Mouse (Mus musculus) neural tube, embryonic 15.5 days (tissue): ENCODE results near the gene Epo. TPM values are rescaled to one million over a fixed set of nuclear protein-coding genes. Genes with fewer than 3 reads are reported as not detected.

Experiments
- ATAC-seq: fragments of 200-750 bp; cut with Nextera tagmentation; 2 replicates; pipeline ENCODE4 v1.8.0; 2017; ENCODE audit warnings: mild to moderate bottlenecking, moderate TSS enrichment, moderate library complexity; ENCODE audit not compliant: low FRiP score
- H3K27ac ChIP-seq: fragments of 300-500 bp; sonication (generic); replicated peaks from 2 replicates; pipeline ENCODE4 v1.5.1; 2015; ENCODE audit warnings: mild to moderate bottlenecking, inconsistent platforms
- H3K27me3 ChIP-seq: fragments of 300-500 bp; sonication (generic); replicated peaks from 2 replicates; pipeline ENCODE4 v1.6.1; 2015; ENCODE audit warnings: inconsistent platforms
- H3K36me3 ChIP-seq: fragments of 300-500 bp; sonication (generic); 2 replicates; pipeline ENCODE4 v1.6.1; 2015; ENCODE audit warnings: inconsistent platforms
- H3K4me1 ChIP-seq: fragments of 300-500 bp; sonication (generic); 2 replicates; pipeline ENCODE4 v1.6.1; 2015; ENCODE audit warnings: inconsistent platforms
- H3K4me2 ChIP-seq: fragments of 300-500 bp; sonication (generic); 2 replicates; pipeline ENCODE4 v1.6.1; 2015; ENCODE audit warnings: inconsistent platforms, mild to moderate bottlenecking, moderate library complexity
- H3K4me3 ChIP-seq: fragments of 300-500 bp; sonication (generic); replicated peaks from 2 replicates; pipeline ENCODE4 v1.5.1; 2015; ENCODE audit warnings: mild to moderate bottlenecking, inconsistent platforms
- H3K9ac ChIP-seq: fragments of 300-500 bp; sonication (generic); replicated peaks from 2 replicates; pipeline ENCODE4 v1.6.1; 2015; ENCODE audit warnings: mild to moderate bottlenecking, inconsistent platforms
- H3K9me3 ChIP-seq: fragments of 300-500 bp; sonication (generic); replicated peaks from 2 replicates; pipeline ENCODE4 v1.6.1; 2016; ENCODE audit warnings: inconsistent platforms
- WGBS: fragments of 180-500 bp; shearing (Covaris S2); methylation state at CpG from one replicate; pipeline ENCODE4 v1.1.7; 2015; ENCODE audit warnings: mixed read lengths; 5-methylcytosine and 5-hydroxymethylcytosine counted together
- polyA plus RNA-seq: library from polyadenylated mRNA; unstranded; fragments of >200 nt; fragmentation: Nextera tagmentation; extraction: Ambion mirVana; gene quantifications from 2 replicates; pipeline ENCODE4 v1.2.1, GENCODE M21; 2015

Epo gene
- polyA plus RNA-seq, 1 experiment from 2014 or later = not detected

GRCm38 (mm10) chr5:137537461-137537860 lies 4.4 kb upstream of the Epo start:
- Histone ChIP-seq H3K27me3 (no peaks in the 10 kb centered on the region), H3K36me3 (no peaks in the 10 kb centered on the region), H3K4me2 (no peak overlapping the region), H3K27ac (no peak overlapping the region), H3K4me3 (no peak overlapping the region), H3K9ac (no peak overlapping the region), H3K4me1 (peaks cover 12% of the 10 kb centered on the region), H3K9me3 (no peaks in the 10 kb centered on the region)
- 72% methylated on average over 4 of the region's 4 CpGs for WGBS
- ATAC-seq = no peak

DNA sequence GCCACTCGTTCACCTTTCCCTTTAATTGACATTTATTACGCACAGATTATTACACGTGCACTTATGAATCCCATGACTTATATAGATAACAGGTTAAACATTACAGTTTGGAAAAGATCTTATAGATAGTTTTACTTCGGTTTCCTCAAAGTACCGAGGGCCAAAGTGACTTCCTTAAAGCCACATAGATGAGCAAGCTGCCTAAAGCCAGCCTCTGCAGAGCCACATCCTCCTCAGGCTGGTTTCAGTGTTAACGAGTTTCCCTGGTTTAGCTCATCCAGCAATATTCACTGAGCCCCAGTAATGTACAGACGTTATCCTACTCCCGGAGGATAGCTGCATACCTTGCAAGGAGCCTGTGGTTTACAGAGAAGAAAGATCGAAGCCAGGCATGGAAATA lies 2.3 kb upstream of the Epo start:
- Histone ChIP-seq H3K27ac (no peak overlapping the region), H3K9ac (no peak overlapping the region), H3K27me3 (no peaks in the 10 kb centered on the region), H3K9me3 (no peaks in the 10 kb centered on the region), H3K4me2 (no peak overlapping the region), H3K4me3 (no peak overlapping the region), H3K36me3 (peaks cover 1% of the 10 kb centered on the region; the same call in 1 of the 2 replicates), H3K4me1 (peaks cover 16% of the 10 kb centered on the region)
- WGBS = 84% methylated on average over 9 of the region's 9 CpGs
- ATAC-seq = no peak

- no peak overlapping the region for H3K4me3 ChIP-seq
- H3K9me3 ChIP-seq = no peaks in the 10 kb centered on the region
- H3K9ac ChIP-seq = no peak overlapping the region
- H3K36me3 ChIP-seq = peaks cover 5% of the 10 kb centered on the region
- WGBS = 93% methylated on average over 3 of the region's 3 CpGs
- peaks cover 21% of the 10 kb centered on the region for H3K4me1 ChIP-seq
- ATAC-seq = no peak
- H3K4me2 ChIP-seq = no peak overlapping the region
- H3K27ac ChIP-seq = no peak overlapping the region
- H3K27me3 ChIP-seq = no peaks in the 10 kb centered on the region
Measured at GRCm38 (mm10) chr5:137534762-137535161, 1.7 kb upstream of the Epo start.

- no peaks in the 10 kb centered on the region for H3K9me3 ChIP-seq
- whole genome bisulfite sequencing = 1% methylated on average over 10 of the region's 12 CpGs
- peak overlapping the region; percentile 83 for H3K4me2 ChIP-seq
- H3K9ac ChIP-seq = peak overlapping the region; percentile 97
- H3K36me3 ChIP-seq = peaks cover 25% of the 10 kb centered on the region
- H3K4me3 ChIP-seq = peak overlapping the region; percentile 88
- peak overlapping the region; percentile 97 for H3K27ac ChIP-seq
- H3K27me3 ChIP-seq = no peaks in the 10 kb centered on the region
- no peak for ATAC-seq
- H3K4me1 ChIP-seq = peaks cover 31% of the 10 kb centered on the region
Measured at GRCm38 (mm10) chr5:137532808-137533116, 280 bp downstream of the Epo start.

DNA sequence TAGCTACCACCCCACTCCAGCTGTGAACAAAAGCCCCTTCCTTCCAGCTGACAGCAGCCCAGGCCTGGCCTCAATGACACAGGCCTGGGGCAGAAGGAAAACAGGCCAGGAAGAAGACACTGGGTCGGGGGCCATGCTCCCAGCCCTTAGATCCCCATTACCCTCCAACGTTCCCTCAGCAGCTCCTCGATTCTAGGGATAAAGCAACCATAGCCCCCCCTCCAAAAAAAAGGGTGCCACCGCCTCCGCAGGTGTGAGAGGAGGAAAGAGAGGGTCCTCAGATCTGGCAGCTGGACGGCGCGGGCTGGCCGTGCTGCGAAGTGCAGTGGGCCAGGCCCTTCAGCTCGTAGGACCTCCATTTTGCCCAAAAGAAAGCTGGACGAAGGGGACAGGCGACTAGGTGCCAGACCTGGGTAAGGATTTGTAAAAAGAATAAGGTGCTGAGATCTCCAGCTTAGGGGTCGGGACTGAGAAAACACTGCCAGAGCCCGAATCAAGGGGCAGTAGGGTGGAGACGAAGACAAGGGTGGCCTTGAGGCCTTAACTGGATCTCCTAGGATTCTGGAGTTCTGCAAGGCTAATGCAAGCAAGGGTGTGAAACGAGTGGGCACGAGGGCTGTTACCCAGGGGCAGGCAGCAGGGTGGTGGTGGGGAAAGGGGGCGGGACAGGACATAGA lies 773 bp downstream of the Epo start:
- peaks cover 35% of the 10 kb centered on the region for H3K4me1 ChIP-seq
- peak overlapping the region; percentile 97 for H3K27ac ChIP-seq
- H3K27me3 ChIP-seq = no peaks in the 10 kb centered on the region
- peak overlapping the region; percentile 83 for H3K4me2 ChIP-seq
- peak overlapping the region; percentile 88 for H3K4me3 ChIP-seq
- H3K36me3 ChIP-seq = peaks cover 30% of the 10 kb centered on the region
- under 1% methylated on average over 19 of the region's 19 CpGs for WGBS
- peak overlapping the region; percentile 97 for H3K9ac ChIP-seq
- H3K9me3 ChIP-seq = no peaks in the 10 kb centered on the region
- ATAC-seq = no peak

DNA sequence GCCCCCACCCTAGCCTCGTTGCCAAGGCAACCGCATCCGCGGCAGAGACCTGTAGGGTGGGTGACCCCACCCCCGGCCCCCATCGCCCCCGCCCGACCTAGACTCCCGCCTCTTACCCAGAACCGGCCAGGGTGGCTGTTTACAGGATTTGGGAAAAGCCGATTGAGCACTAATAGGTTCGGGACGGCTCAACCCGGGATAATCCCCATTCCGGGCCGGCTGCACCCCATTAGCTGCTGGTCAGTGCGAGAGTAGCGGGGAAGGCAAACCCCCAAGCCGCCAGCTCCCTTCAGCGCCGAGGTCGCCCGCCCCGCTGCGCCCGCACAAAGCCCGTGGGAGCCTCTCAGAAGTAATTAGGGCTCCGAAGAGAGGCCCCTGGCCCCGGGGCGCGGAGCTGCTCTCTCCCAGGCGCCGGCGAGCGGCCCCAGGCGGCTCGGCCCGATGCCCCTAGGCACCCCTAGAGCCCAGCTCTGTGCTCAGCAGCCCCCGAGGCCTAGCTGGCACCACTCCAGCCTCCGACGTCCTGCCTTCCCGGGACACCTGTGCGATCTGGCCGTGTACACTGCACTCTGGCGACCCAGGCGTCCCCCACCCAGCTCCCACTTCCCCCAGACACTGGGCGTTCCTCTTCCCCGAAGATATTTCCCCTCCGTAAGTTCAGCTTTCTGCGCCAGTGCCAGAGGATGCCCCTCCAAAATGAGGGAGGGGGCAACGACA lies 1.5 kb downstream of the Epo start:
- peaks cover 36% of the 10 kb centered on the region for H3K4me1 ChIP-seq
- H3K36me3 ChIP-seq = peaks cover 34% of the 10 kb centered on the region
- H3K27ac ChIP-seq = peak overlapping the region; percentile 97
- H3K4me3 ChIP-seq = peak overlapping the region; percentile 88
- under 1% methylated on average over 47 of the region's 51 CpGs for WGBS
- H3K4me2 ChIP-seq = peak overlapping the region; percentile 83
- ATAC-seq = peak; percentile 4
- no peaks in the 10 kb centered on the region for H3K9me3 ChIP-seq
- no peaks in the 10 kb centered on the region for H3K27me3 ChIP-seq
- H3K9ac ChIP-seq = peak overlapping the region; percentile 97

- under 1% methylated on average over 45 of the region's 46 CpGs for WGBS
- Histone ChIP-seq H3K36me3 (peaks cover 39% of the 10 kb centered on the region), H3K9ac (peak overlapping the region; percentile 97), H3K9me3 (no peaks in the 10 kb centered on the region), H3K4me1 (peaks cover 42% of the 10 kb centered on the region), H3K4me2 (peak overlapping the region; percentile 83), H3K4me3 (peak overlapping the region; percentile 88), H3K27ac (peak overlapping the region; percentile 97), H3K27me3 (no peaks in the 10 kb centered on the region)
- ATAC-seq = peak; percentile 67
Measured at GRCm38 (mm10) chr5:137530588-137531413, 2.2 kb downstream of the Epo start.

DNA sequence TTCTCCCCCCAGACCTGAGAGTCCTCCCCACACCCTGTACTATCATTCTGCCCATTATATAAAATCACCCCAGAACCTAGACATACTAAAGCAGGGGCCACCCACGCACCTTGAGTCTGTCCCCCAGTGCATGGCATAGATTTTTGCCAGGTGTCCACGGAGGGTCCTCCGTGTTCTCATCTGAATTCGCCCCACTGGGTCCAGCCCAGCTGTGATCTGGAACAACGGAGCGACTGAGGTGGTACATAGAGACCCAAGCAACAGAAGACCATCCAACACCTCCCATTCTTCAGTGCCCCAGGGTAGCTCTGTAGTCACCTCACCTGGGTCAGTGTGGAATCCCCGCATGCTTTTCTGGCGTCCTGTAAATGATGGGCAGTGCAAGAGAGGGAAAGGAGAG lies 3.0 kb downstream of the Epo start:
- no peak for ATAC-seq
- Histone ChIP-seq H3K9me3 (no peaks in the 10 kb centered on the region), H3K9ac (peak overlapping the region; percentile 97), H3K36me3 (peaks cover 45% of the 10 kb centered on the region), H3K4me3 (peak overlapping the region; percentile 88), H3K27ac (peak overlapping the region; percentile 97), H3K4me2 (peak overlapping the region; percentile 83), H3K4me1 (peaks cover 42% of the 10 kb centered on the region), H3K27me3 (no peaks in the 10 kb centered on the region)
- WGBS = 65% methylated on average over 8 of the region's 8 CpGs

DNA sequence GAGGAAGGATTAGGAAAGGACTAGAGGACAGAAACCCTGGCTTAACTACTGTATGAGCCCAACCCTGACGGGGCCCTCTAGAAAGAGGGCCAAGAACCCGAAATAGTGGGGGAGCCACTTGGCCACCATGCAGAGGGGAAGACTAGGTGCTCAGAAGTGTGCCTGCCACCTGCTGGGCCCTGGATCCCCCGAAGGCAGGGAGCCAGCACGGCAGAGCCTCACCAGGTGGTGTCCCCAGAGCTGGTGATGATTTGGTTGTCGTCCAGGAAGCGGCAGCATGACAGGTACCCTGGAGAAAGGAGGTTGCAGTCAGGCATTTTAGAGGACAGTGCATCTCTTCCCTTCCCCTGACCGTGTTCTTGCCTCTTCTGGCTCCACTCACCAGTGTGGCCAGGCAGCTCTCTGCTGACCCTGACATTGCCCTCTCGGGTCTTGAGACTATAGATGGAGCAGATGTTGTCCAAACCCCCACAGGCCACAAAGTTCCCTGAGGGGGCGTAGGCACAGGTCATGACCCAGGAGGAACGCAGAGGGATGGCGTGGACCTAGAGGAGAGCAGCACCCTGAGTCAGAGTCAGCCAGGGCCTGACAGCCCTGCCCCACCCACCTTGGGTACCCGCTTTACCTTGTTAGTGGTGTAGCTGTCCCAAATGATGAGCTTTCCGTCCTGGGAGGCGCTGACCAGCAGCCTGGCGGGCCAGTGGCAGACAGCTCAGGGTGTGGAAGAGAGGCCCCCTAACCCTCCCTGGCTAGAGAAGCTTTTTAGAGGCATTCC lies 3.6 kb downstream of the Epo start:
- Histone ChIP-seq H3K27me3 (no peaks in the 10 kb centered on the region), H3K4me2 (peak overlapping the region; percentile 83), H3K9ac (peak overlapping the region; percentile 97; the same call in 1 of the 2 replicates), H3K36me3 (peaks cover 52% of the 10 kb centered on the region), H3K4me3 (peak overlapping the region; percentile 88; the same call in 1 of the 2 replicates), H3K9me3 (no peaks in the 10 kb centered on the region), H3K4me1 (peaks cover 42% of the 10 kb centered on the region), H3K27ac (no peak overlapping the region)
- 63% methylated on average over 15 of the region's 15 CpGs for WGBS
- no peak for ATAC-seq

DNA sequence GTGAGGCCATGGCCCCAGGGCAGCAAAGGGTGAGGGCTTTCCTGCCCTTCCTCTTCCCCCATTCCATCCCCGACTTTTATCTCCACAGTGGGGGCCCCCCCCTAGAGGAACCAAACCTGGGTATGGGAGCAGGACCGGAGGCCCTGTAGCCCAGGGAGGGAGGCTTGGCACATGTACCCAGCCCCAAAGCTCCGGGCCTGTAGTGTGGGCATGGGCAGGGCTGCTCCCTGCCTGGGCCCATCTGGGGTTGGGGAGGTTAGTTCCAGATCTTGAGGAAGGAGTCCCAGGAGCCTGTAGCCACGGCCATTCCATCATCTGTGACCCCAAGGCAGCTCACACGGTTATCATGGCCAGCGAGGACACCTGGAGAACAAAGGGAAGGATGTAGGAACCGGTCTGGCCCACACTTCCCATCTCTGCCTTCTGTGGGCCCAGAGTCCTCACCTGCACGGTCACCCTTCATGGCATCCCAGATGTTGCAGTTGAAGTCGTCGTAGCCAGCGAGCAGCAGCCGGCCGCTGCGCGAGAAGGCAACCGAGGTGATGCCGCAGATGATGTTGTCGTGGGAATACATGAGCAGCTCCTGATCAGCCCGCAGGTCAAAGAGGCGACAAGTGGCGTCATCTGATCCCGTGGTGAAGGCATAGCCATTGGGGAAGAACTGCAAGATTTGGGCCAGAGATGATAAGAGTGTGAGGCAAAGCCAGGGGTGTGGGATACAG lies 4.6 kb downstream of the Epo start:
- H3K36me3 ChIP-seq = peaks cover 62% of the 10 kb centered on the region
- H3K9me3 ChIP-seq = no peaks in the 10 kb centered on the region
- no peak overlapping the region for H3K4me2 ChIP-seq
- H3K9ac ChIP-seq = no peak overlapping the region
- H3K27ac ChIP-seq = no peak overlapping the region; the same call in 1 of the 2 replicates
- peaks cover 36% of the 10 kb centered on the region for H3K4me1 ChIP-seq
- ATAC-seq = no peak
- no peak overlapping the region for H3K4me3 ChIP-seq
- H3K27me3 ChIP-seq = no peaks in the 10 kb centered on the region
- 83% methylated on average over 22 of the region's 22 CpGs for WGBS
